Mouse (Mus musculus): ENCODE results near the gene Olfr374. TPM values are rescaled to one million over a fixed set of nuclear protein-coding genes. Genes with fewer than 3 reads are reported as not detected.

Olfr374 gene
- total RNA-seq, 2 experiments from 2014 or later, result not detected

GRCm38 (mm10) chr8:72162821-72163220 lies 56.0 kb downstream of the Olfr374 start:
- ATAC-seq (replicated peaks; ENCODE audit: poor library complexity, severe bottlenecking), result no peak

Other genes with a start within 250 kb of the Olfr374 start
- 6.2 and 11.9 TPM in 2 replicates for gene Zfp709, start 225.0 kb upstream of the Olfr374 start, total RNA-seq (2014; fragmentation: Nextera tagmentation)
- gene Zfp709, start 225.0 kb upstream of the Olfr374 start, total RNA-seq (2017), result 8.3 and 9.8 TPM in 2 replicates
- 2.5 and 4.3 TPM in 2 replicates for gene Zfp882, start 198.4 kb upstream of the Olfr374 start, total RNA-seq (2014; fragmentation: Nextera tagmentation)
- gene Zfp882, start 198.4 kb upstream of the Olfr374 start, total RNA-seq (2017), result 6.1 and 6.6 TPM in 2 replicates
- 10.4 and 15.0 TPM in 2 replicates for gene Zfp617, start 198.4 kb upstream of the Olfr374 start, total RNA-seq (2014; fragmentation: Nextera tagmentation)
- gene Zfp617, start 198.4 kb upstream of the Olfr374 start, total RNA-seq (2017), result 11.2 and 12.1 TPM in 2 replicates
- 34.4 and 35.7 TPM in 2 replicates for gene Zfp961, start 156.0 kb upstream of the Olfr374 start, total RNA-seq (2014; fragmentation: Nextera tagmentation)
- gene Zfp961, start 156.0 kb upstream of the Olfr374 start, total RNA-seq (2017), result 23.0 and 31.3 TPM in 2 replicates
- 11.7 and 15.8 TPM in 2 replicates for gene Cyp4f18, start 97.4 kb upstream of the Olfr374 start, total RNA-seq (2014; fragmentation: Nextera tagmentation)
- 6.5 and 7.1 TPM in 2 replicates for gene Cyp4f18, start 97.4 kb upstream of the Olfr374 start, total RNA-seq (2017)
- gene Olfr372, start 65.8 kb upstream of the Olfr374 start, total RNA-seq (2014; fragmentation: Nextera tagmentation), result not detected in 2 replicates
- gene Olfr372, start 65.8 kb upstream of the Olfr374 start, total RNA-seq (2017), result not detected in 2 replicates
- gene Olfr373, start 23.9 kb upstream of the Olfr374 start, total RNA-seq (2014; fragmentation: Nextera tagmentation), result not detected in 2 replicates
- not detected in 2 replicates for gene Olfr373, start 23.9 kb upstream of the Olfr374 start, total RNA-seq (2017)
- gene Tpm4, start 27.9 kb downstream of the Olfr374 start, total RNA-seq (2014; fragmentation: Nextera tagmentation), result 35.0 and 39.9 TPM in 2 replicates
- gene Tpm4, start 27.9 kb downstream of the Olfr374 start, total RNA-seq (2017), result 54.2 and 60.5 TPM in 2 replicates
- gene Rab8a, start 54.2 kb downstream of the Olfr374 start, total RNA-seq (2014; fragmentation: Nextera tagmentation), result 38.9 and 39.9 TPM in 2 replicates
- gene Rab8a, start 54.2 kb downstream of the Olfr374 start, total RNA-seq (2017), result 320 and 344 TPM in 2 replicates
- 6.2 and 14.0 TPM in 2 replicates for gene Hsh2d, start 82.6 kb downstream of the Olfr374 start, total RNA-seq (2014; fragmentation: Nextera tagmentation)
- 2.6 and 3.1 TPM in 2 replicates for gene Hsh2d, start 82.6 kb downstream of the Olfr374 start, total RNA-seq (2017)
- 0.64 TPM in 1 of 2 replicates, not detected in the other for gene Cib3, start 105.8 kb downstream of the Olfr374 start, total RNA-seq (2014; fragmentation: Nextera tagmentation)
- gene Cib3, start 105.8 kb downstream of the Olfr374 start, total RNA-seq (2017), result not detected in 2 replicates
- gene Gm11034, start 106.6 kb downstream of the Olfr374 start, total RNA-seq (2014; fragmentation: Nextera tagmentation), result not detected in 2 replicates
- gene Gm11034, start 106.6 kb downstream of the Olfr374 start, total RNA-seq (2017), result not detected in 2 replicates
- 47.5 and 52.6 TPM in 2 replicates for gene Fam32a, start 112.7 kb downstream of the Olfr374 start, total RNA-seq (2014; fragmentation: Nextera tagmentation)
- gene Fam32a, start 112.7 kb downstream of the Olfr374 start, total RNA-seq (2017), result 42.1 and 42.9 TPM in 2 replicates
- 80.1 and 117 TPM in 2 replicates for gene Ap1m1, start 133.0 kb downstream of the Olfr374 start, total RNA-seq (2014; fragmentation: Nextera tagmentation)
- gene Ap1m1, start 133.0 kb downstream of the Olfr374 start, total RNA-seq (2017), result 49.1 and 59.8 TPM in 2 replicates
- 29.7 and 33.2 TPM in 2 replicates for gene Gm10282, start 198.2 kb downstream of the Olfr374 start, total RNA-seq (2014; fragmentation: Nextera tagmentation)
- gene Gm10282, start 198.2 kb downstream of the Olfr374 start, total RNA-seq (2017), result 67.4 and 74.9 TPM in 2 replicates
- 1.9 and 5.5 TPM in 2 replicates for gene Klf2, start 212.0 kb downstream of the Olfr374 start, total RNA-seq (2014; fragmentation: Nextera tagmentation)
- 2.8 and 3.2 TPM in 2 replicates for gene Klf2, start 212.0 kb downstream of the Olfr374 start, total RNA-seq (2017)

All from granulocyte monocyte progenitor cell, adult 5-6 weeks (primary cell).